Mouse (Mus musculus) frontal cortex, postnatal 10 days (tissue): ENCODE data around the gene Col4a1.
A peak's percentile ranks its signal among the peaks of the same experiment; 100 is the strongest.

ENCODE experiments used
- DNase-seq, 2 experiments: peaks; one replicate each; pipeline ENCODE4 v3.0.0; 2022; ENCODE audit warnings: low spot score in 2 of 2, mixed read lengths in 1 of 2

Col4a1 gene

GRCm38 (mm10) chr8:11298531-11299316, 13.9 kb downstream of the Col4a1 start:
- no peak for DNase-seq

GRCm38 (mm10) chr8:11297141-11297838, 15.3 kb downstream of the Col4a1 start:
- no peak for DNase-seq

- no peak for DNase-seq
These were observed 16.2 kb downstream of the Col4a1 start for GRCm38 (mm10) chr8:11296282-11296943.

- DNase-seq: no peak
These were observed 20.0 kb downstream of the Col4a1 start for GRCm38 (mm10) chr8:11292611-11293010.

GRCm38 (mm10) chr8:11290533-11290932, 22.1 kb downstream of the Col4a1 start:
- no peak for DNase-seq

GRCm38 (mm10) chr8:11288286-11288685, 24.3 kb downstream of the Col4a1 start:
- DNase-seq: no peak

GRCm38 (mm10) chr8:11287139-11287538, 25.5 kb downstream of the Col4a1 start:
- DNase-seq: no peak

GRCm38 (mm10) chr8:11285437-11285836, 27.2 kb downstream of the Col4a1 start:
- DNase-seq: no peak

GRCm38 (mm10) chr8:11283217-11283616, 29.4 kb downstream of the Col4a1 start:
- no peak for DNase-seq

GRCm38 (mm10) chr8:11282696-11283095, 29.9 kb downstream of the Col4a1 start:
- no peak for DNase-seq

GRCm38 (mm10) chr8:11282139-11282538, 30.5 kb downstream of the Col4a1 start:
- no peak for DNase-seq

GRCm38 (mm10) chr8:11280721-11281268, 31.8 kb downstream of the Col4a1 start:
- no peak for DNase-seq

GRCm38 (mm10) chr8:11279296-11279826, 33.3 kb downstream of the Col4a1 start:
- no peak for DNase-seq

- no peak for DNase-seq
These were observed 34.5 kb downstream of the Col4a1 start for GRCm38 (mm10) chr8:11278101-11278611.

GRCm38 (mm10) chr8:11277602-11278051, 35.0 kb downstream of the Col4a1 start:
- DNase-seq: no peak

GRCm38 (mm10) chr8:11276286-11276685, 36.3 kb downstream of the Col4a1 start:
- DNase-seq: no peak

GRCm38 (mm10) chr8:11274415-11274814, 38.2 kb downstream of the Col4a1 start:
- no peak for DNase-seq

GRCm38 (mm10) chr8:11273506-11274158, 39.0 kb downstream of the Col4a1 start:
- peak in 1 of 2 experiments; percentile 60 for DNase-seq

GRCm38 (mm10) chr8:11272205-11272604, 40.4 kb downstream of the Col4a1 start:
- DNase-seq: no peak

- DNase-seq: no peak
These were observed 41.8 kb downstream of the Col4a1 start for GRCm38 (mm10) chr8:11270826-11271225.

GRCm38 (mm10) chr8:11268753-11269152, 43.9 kb downstream of the Col4a1 start:
- DNase-seq: no peak
